Mouse (Mus musculus): ENCODE results near the gene Crb2. TPM values are rescaled to one million over a fixed set of nuclear protein-coding genes. Genes with fewer than 3 reads are reported as not detected.

Gene Crb2
- polyA plus RNA-seq, 1 experiment from 2014 or later: 1.5 TPM

GRCm38 (mm10) chr2:37769793-37770192 lies 6.3 kb upstream of the Crb2 start:
- Histone ChIP-seq H3K4me1 (peaks cover 18% of the 10 kb centered on the region), H3K4me2 (no peak overlapping the region), H3K9me3 (replicated peaks) (no peaks in the 10 kb centered on the region), H3K9ac (no peak overlapping the region), H3K36me3 (no peaks in the 10 kb centered on the region), H3K27me3 (replicated peaks) (peaks cover 50% of the 10 kb centered on the region), H3K27ac (no peak overlapping the region), H3K4me3 (no peak overlapping the region)
- no peak for ATAC-seq
- WGBS (ENCODE audit: insufficient replicate concordance): 77% methylated on average over 8 of the region's 8 CpGs

DNA sequence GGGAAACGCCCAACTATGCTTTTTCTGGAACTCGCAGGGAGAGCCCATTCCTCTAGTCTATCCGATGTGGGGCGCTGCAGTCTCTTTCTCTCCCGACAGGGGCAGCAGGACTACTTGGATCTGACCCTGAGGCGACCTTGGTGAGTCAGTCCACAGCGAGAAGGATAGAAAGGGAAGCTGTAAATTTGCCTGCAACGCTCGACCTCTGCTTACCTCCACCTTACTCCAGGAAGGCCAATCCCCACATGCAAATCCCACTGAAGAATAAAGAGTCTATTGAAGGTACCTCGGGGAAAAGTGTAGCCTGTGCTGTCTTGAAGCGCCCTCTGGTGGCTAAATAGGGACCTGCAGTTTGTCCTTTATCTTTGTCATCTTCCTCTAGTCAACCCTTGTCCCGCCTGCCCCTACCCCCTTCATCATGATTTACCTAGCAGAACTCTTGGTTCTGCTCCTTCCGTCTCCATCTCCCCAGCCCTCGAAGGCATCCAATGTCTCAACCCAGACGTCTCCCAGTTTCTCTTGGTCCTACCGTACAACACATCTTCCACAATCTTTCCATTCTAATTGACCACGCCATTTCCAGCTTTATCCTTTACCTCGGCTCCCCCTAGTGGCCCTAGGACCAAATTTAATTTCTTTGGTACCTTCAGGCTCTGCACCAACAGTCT lies 4.3 kb upstream of the Crb2 start:
- H3K27me3 ChIP-seq (replicated peaks): peaks cover 52% of the 10 kb centered on the region
- ATAC-seq: peak; percentile 51
- H3K4me3 ChIP-seq: peak overlapping the region; percentile 37
- H3K9me3 ChIP-seq (replicated peaks): no peaks in the 10 kb centered on the region
- peaks cover 19% of the 10 kb centered on the region for H3K4me1 ChIP-seq
- H3K9ac ChIP-seq: peak overlapping the region; percentile 12
- 1% methylated on average over 18 of the region's 18 CpGs for WGBS (ENCODE audit: insufficient replicate concordance)
- H3K27ac ChIP-seq: no peak overlapping the region
- no peaks in the 10 kb centered on the region for H3K36me3 ChIP-seq
- H3K4me2 ChIP-seq: peak overlapping the region; percentile 66

DNA sequence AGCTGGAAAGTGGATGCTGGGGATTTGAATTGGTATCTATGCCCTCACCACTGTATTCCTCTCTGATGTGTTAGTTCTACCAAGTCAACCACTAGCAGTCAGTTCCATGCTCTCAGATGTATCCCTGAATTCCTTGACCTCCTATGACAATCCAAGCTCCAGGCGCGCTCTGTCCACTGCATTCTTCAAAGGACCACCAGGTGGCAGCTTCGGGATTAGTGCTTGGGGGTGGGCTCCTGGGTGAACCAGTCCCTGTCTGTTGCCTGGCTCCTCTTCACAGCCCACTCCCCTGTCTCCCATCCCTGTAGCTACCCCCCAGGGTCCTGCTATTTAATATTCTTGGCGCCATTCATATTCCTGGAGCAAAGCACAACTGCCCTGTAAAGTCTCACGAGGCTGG lies 1.5 kb upstream of the Crb2 start:
- Histone ChIP-seq H3K4me3 (no peak overlapping the region), H3K4me2 (no peak overlapping the region), H3K36me3 (no peaks in the 10 kb centered on the region), H3K27ac (no peak overlapping the region), H3K9ac (no peak overlapping the region), H3K27me3 (replicated peaks) (peaks cover 49% of the 10 kb centered on the region), H3K4me1 (peaks cover 39% of the 10 kb centered on the region), H3K9me3 (replicated peaks) (no peaks in the 10 kb centered on the region)
- ATAC-seq: no peak
- WGBS (ENCODE audit: insufficient replicate concordance): 11% methylated on average over 5 of the region's 5 CpGs

DNA sequence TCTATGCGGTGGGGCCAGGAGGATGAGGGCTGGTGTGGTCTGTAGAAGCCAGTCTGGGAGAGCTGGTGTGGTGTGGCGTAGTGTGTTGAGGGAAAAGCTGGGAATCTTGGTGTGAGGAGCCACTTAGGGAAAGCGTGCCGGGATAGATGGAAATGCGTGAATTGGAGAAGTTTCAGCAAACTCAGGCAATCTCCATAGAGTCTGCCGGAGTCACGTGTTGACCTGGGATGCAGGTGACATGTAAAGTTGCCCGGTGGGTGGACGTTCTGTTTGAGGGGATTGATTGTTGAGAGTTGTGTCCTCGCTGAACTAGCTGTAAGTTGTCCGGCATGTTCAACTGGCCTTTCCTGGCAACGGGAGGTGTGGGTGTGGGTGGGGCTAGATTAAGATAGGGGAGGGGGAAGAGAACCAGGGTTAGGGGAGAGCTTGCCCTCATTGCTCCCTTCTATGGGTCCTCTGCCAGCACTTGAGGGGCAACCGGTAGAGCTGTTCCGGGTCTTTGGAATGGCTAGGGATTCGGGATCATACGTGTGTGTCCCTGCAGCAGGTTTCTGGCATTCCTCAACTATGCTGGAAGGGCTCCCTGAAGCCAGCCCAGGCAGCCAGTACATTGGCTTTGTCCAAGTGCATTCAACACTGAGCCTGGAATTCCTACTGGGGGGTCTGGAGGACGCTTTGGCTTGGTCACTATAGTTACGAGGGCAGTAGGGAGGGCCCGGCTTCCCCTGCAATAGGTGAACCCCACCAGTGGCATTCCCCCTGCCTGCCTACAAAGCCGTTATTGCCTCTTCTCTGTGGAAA lies 762 bp downstream of the Crb2 start:
- H3K4me3 ChIP-seq: peak overlapping the region; percentile 37
- no peaks in the 10 kb centered on the region for H3K9me3 ChIP-seq (replicated peaks)
- H3K36me3 ChIP-seq: no peaks in the 10 kb centered on the region
- no peak overlapping the region for H3K9ac ChIP-seq
- no peak for ATAC-seq
- peaks cover 49% of the 10 kb centered on the region for H3K4me1 ChIP-seq
- peaks cover 58% of the 10 kb centered on the region for H3K27me3 ChIP-seq (replicated peaks)
- 24% methylated on average over 20 of the region's 20 CpGs for WGBS (ENCODE audit: insufficient replicate concordance)
- H3K4me2 ChIP-seq: peak overlapping the region; percentile 60
- no peak overlapping the region for H3K27ac ChIP-seq

GRCm38 (mm10) chr2:37777958-37778720 lies 2.1 kb downstream of the Crb2 start:
- Histone ChIP-seq H3K9me3 (replicated peaks) (no peaks in the 10 kb centered on the region), H3K27me3 (replicated peaks) (peaks cover 58% of the 10 kb centered on the region), H3K9ac (no peak overlapping the region), H3K4me2 (0 out of 2 replicates have a peak overlapping the region, but pooled peaks have one; percentile 23), H3K36me3 (no peaks in the 10 kb centered on the region), H3K4me3 (no peak overlapping the region), H3K27ac (no peak overlapping the region), H3K4me1 (peaks cover 49% of the 10 kb centered on the region)
- ATAC-seq: no peak
- WGBS (ENCODE audit: insufficient replicate concordance): 52% methylated on average over 10 of the region's 10 CpGs

DNA sequence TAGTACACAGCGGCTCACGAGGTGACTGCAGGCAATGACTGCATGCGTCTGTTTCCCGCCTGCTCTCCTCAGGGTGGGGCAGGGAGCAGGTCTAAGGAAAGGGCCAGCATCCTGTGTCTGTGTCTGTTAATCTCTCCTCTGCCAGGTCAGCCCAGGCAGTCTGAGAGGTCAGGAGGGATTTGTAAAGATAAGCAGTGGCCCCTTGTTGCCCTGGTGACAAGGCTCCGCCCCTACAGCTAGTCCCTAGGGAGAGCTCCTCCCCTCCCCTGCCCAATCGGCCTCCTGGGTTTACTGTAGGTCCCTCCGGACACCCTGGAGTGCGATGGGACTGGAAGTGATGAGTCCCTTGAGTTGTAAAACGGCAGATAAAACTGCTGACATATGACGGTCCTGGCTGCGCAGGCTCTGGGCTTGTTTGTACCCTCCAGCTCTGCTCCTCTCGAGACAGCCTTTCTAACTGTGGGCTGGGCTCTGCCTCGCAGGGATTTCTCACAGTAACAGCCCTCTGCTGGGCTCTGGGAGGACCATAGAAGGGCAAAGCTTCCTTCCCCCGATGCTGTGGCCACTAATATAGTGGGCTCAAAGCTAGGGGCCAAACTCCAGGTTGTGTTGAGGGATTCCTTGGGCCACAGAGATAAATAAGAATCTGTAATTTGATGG lies 4.4 kb downstream of the Crb2 start:
- H3K27me3 ChIP-seq (replicated peaks): peaks cover 56% of the 10 kb centered on the region
- peak overlapping the region; percentile 30 for H3K27ac ChIP-seq
- H3K36me3 ChIP-seq: no peaks in the 10 kb centered on the region
- peaks cover 49% of the 10 kb centered on the region for H3K4me1 ChIP-seq
- no peaks in the 10 kb centered on the region for H3K9me3 ChIP-seq (replicated peaks)
- ATAC-seq: peak; percentile 94
- H3K4me2 ChIP-seq: peak overlapping the region; percentile 61
- 4% methylated on average over 14 of the region's 14 CpGs for WGBS (ENCODE audit: insufficient replicate concordance)
- no peak overlapping the region for H3K9ac ChIP-seq
- H3K4me3 ChIP-seq: peak overlapping the region; percentile 25; the same call in 1 of the 2 replicates

GRCm38 (mm10) chr2:37781421-37781820 lies 5.4 kb downstream of the Crb2 start:
- H3K4me3 ChIP-seq: no peak overlapping the region

DNA sequence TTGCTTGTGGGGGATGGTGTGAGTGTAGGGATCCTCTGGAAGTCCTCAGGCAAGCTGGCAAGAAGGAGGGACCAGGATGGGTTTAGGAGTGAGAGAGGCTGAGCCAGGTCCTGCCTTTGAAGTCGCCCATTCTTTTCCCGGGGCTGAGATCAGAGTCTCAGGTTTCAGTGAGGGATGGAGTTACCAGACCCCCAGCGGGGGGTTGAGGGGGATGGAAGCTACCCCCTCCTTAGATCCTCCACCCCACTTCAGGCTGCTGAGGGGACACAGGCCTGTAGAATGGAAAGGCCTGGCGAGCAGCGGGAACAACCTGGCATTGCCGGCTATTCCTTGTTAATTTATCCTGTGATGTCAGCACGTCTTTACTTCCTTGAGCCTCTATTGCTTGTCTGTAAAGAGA lies 6.0 kb downstream of the Crb2 start:
- Histone ChIP-seq H3K9ac (no peak overlapping the region), H3K36me3 (no peaks in the 10 kb centered on the region), H3K4me3 (no peak overlapping the region), H3K27ac (no peak overlapping the region), H3K4me1 (peaks cover 45% of the 10 kb centered on the region), H3K9me3 (replicated peaks) (no peaks in the 10 kb centered on the region), H3K27me3 (replicated peaks) (peaks cover 56% of the 10 kb centered on the region), H3K4me2 (no peak overlapping the region)
- ATAC-seq: no peak
- 49% methylated on average over 7 of the region's 7 CpGs for WGBS (ENCODE audit: insufficient replicate concordance)

More at GRCm38 (mm10) chr2:37781421-37781820, 5.4 kb downstream of the Crb2 start:
- 30% methylated on average over 3 of the region's 3 CpGs for WGBS (ENCODE audit: insufficient replicate concordance)
- Histone ChIP-seq H3K9me3 (replicated peaks) (no peaks in the 10 kb centered on the region), H3K36me3 (no peaks in the 10 kb centered on the region), H3K27ac (no peak overlapping the region), H3K27me3 (replicated peaks) (peaks cover 56% of the 10 kb centered on the region), H3K9ac (no peak overlapping the region), H3K4me1 (peaks cover 42% of the 10 kb centered on the region), H3K4me2 (no peak overlapping the region)
- ATAC-seq: no peak

GRCm38 (mm10) chr2:37784473-37784872 lies 8.4 kb downstream of the Crb2 start:
- H3K9me3 ChIP-seq (replicated peaks): no peaks in the 10 kb centered on the region

DNA sequence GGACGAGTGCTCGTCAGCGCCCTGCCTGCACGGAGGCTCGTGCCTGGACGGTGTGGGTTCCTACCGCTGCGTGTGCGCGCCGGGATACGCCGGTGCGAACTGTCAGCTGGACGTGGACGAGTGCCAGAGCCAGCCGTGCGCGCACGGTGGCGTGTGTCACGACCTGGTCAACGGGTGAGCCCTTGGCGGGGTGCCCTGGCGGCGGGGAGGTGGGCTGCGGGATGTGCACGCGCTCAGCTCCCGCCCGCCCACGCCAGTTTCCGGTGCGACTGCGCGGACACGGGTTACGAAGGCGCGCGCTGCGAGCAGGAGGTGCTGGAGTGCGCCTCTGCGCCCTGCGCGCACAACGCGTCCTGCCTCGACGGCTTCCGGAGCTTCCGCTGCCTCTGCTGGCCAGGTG lies 10.4 kb downstream of the Crb2 start:
- H3K4me3 ChIP-seq: peak overlapping the region; percentile 23; the same call in 1 of the 2 replicates
- no peaks in the 10 kb centered on the region for H3K36me3 ChIP-seq
- no peak for ATAC-seq
- WGBS (ENCODE audit: insufficient replicate concordance): 39% methylated on average over 49 of the region's 52 CpGs
- no peak overlapping the region for H3K9ac ChIP-seq
- no peak overlapping the region for H3K27ac ChIP-seq
- no peaks in the 10 kb centered on the region for H3K9me3 ChIP-seq (replicated peaks)
- H3K27me3 ChIP-seq (replicated peaks): peaks cover 79% of the 10 kb centered on the region
- H3K4me1 ChIP-seq: peaks cover 8% of the 10 kb centered on the region; the same call in 1 of the 2 replicates
- peak overlapping the region; percentile 51 for H3K4me2 ChIP-seq

More at GRCm38 (mm10) chr2:37784473-37784872, 8.4 kb downstream of the Crb2 start:
- H3K27me3 ChIP-seq (replicated peaks): peaks cover 66% of the 10 kb centered on the region
- H3K4me1 ChIP-seq: peaks cover 26% of the 10 kb centered on the region
- H3K9ac ChIP-seq: no peak overlapping the region
- H3K36me3 ChIP-seq: no peaks in the 10 kb centered on the region
- no peak overlapping the region for H3K4me2 ChIP-seq
- 52% methylated on average over 5 of the region's 5 CpGs for WGBS (ENCODE audit: insufficient replicate concordance)
- no peak overlapping the region for H3K27ac ChIP-seq
- no peak overlapping the region for H3K4me3 ChIP-seq
- ATAC-seq: no peak

GRCm38 (mm10) chr2:37788176-37788962 lies 12.3 kb downstream of the Crb2 start:
- no peaks in the 10 kb centered on the region for H3K9me3 ChIP-seq (replicated peaks)
- no peak overlapping the region for H3K4me2 ChIP-seq
- no peak overlapping the region for H3K27ac ChIP-seq
- H3K4me3 ChIP-seq: no peak overlapping the region
- no peaks in the 10 kb centered on the region for H3K36me3 ChIP-seq
- ATAC-seq: no peak
- peaks cover 88% of the 10 kb centered on the region for H3K27me3 ChIP-seq (replicated peaks)
- peaks cover 8% of the 10 kb centered on the region; the same call in 1 of the 2 replicates for H3K4me1 ChIP-seq
- WGBS (ENCODE audit: insufficient replicate concordance): 48% methylated on average over 7 of the region's 7 CpGs
- H3K9ac ChIP-seq: no peak overlapping the region

All from liver, embryonic 12.5 days (tissue).